Mouse (Mus musculus) CH12.LX (cell line): ENCODE results near the gene Btf3. TPM values are rescaled to one million over a fixed set of nuclear protein-coding genes. Genes with fewer than 3 reads are reported as not detected.

Experiments used
- DNase-seq: peaks from one replicate; pipeline ENCODE4 v3.0.0-alpha.2; 2013; ENCODE audit errors: extremely low read depth
- H3K27ac ChIP-seq: 2 replicates; pipeline ENCODE4 v1.5.1; 2012; ENCODE audit warnings: low read depth, mild to moderate bottlenecking, control low read depth, moderate library complexity; ENCODE audit not compliant: insufficient read depth
- H3K27me3 ChIP-seq: replicated peaks from 2 replicates; pipeline ENCODE3; 2012; ENCODE audit warnings: inconsistent platforms
- H3K36me3 ChIP-seq, 2 experiments: replicated peaks in 1 of 2; 2 replicates each; pipeline versions ENCODE3 to v1.6.1; 2012; ENCODE audit warnings: inconsistent platforms in 1 of 2, low read length in 1 of 2, mild to moderate bottlenecking in 1 of 2, mixed read lengths in 1 of 2, moderate library complexity in 1 of 2; ENCODE audit not compliant: control insufficient read depth in 1 of 2, insufficient read depth in 1 of 2
- H3K4me1 ChIP-seq, 2 experiments: 2 replicates each; pipeline ENCODE4 v1.6.1; 2012; ENCODE audit warnings: inconsistent platforms in 1 of 2, moderate library complexity in 1 of 2; ENCODE audit not compliant: insufficient read depth in 2 of 2, control insufficient read depth in 1 of 2
- H3K4me2 ChIP-seq: 2 replicates; pipeline ENCODE4 v1.6.1; 2012; ENCODE audit warnings: low read depth, mild to moderate bottlenecking, control low read depth; ENCODE audit not compliant: poor library complexity, insufficient read depth, severe bottlenecking
- H3K4me3 ChIP-seq, 3 experiments: fragments of 150-350 bp in 1 of 3; sonication (generic) in 1 of 3; replicated peaks in 1 of 3; 2 replicates each; pipeline versions ENCODE3 to v1.5.1; 2011 to 2012; ENCODE audit warnings: low read depth in 2 of 3, low read length in 2 of 3, mild to moderate bottlenecking in 2 of 3, moderate library complexity in 2 of 3, control low read depth in 1 of 3, improper control_type of control experiment in 1 of 3, inconsistent platforms in 1 of 3, mixed read lengths in 1 of 3; ENCODE audit not compliant: poor library complexity in 1 of 3
- H3K79me2 ChIP-seq: replicated peaks from 2 replicates; pipeline ENCODE4 v1.6.1; 2012; ENCODE audit warnings: mild to moderate bottlenecking, moderate library complexity; ENCODE audit not compliant: control insufficient read depth, poor library complexity, insufficient read depth, severe bottlenecking; ENCODE audit errors: extremely low read depth
- H3K9ac ChIP-seq: 2 replicates; pipeline ENCODE4 v1.6.1; 2012; ENCODE audit warnings: low read depth, mild to moderate bottlenecking, control low read depth, moderate library complexity; ENCODE audit not compliant: insufficient read depth
- H3K9me3 ChIP-seq: replicated peaks from 2 replicates; pipeline ENCODE3; 2012; ENCODE audit warnings: low read length, inconsistent platforms, mixed read lengths
- BHLHE40 ChIP-seq: IDR thresholded peaks from 2 replicates; pipeline ENCODE4 v1.6.1; 2011; ENCODE audit warnings: mild to moderate bottlenecking, low read depth, low read length, improper control_type of control experiment
- CTCF ChIP-seq, 2 experiments: IDR thresholded peaks in 1 of 2; conservative IDR thresholded peaks in 1 of 2; 2 replicates each; pipeline ENCODE4 v1.5.1; 2011 to 2012; ENCODE audit warnings: low read depth in 2 of 2, low read length in 2 of 2, improper control_type of control experiment in 1 of 2, inconsistent platforms in 1 of 2, mild to moderate bottlenecking in 1 of 2, moderate library complexity in 1 of 2
- ELF1 ChIP-seq: IDR thresholded peaks from 2 replicates; pipeline ENCODE4 v1.6.1; 2014; ENCODE audit warnings: low read depth, mild to moderate bottlenecking, inconsistent platforms, low read length, improper control_type of control experiment
- ETS1 ChIP-seq: conservative IDR thresholded peaks from 2 replicates; pipeline ENCODE4 v1.6.1; 2012; ENCODE audit warnings: low read depth, mild to moderate bottlenecking, inconsistent platforms, low read length, improper control_type of control experiment, moderate library complexity
- GABPA ChIP-seq: IDR thresholded peaks from 2 replicates; pipeline ENCODE4 v1.6.1; 2012; ENCODE audit warnings: low read depth, low read length, improper control_type of control experiment, inconsistent platforms; ENCODE audit not compliant: insufficient replicate concordance
- HCFC1 ChIP-seq: IDR thresholded peaks from 2 replicates; pipeline ENCODE4 v1.6.1; 2012; ENCODE audit warnings: low read depth, mild to moderate bottlenecking, inconsistent platforms, low read length, improper control_type of control experiment
- IRF4 ChIP-seq: IDR thresholded peaks from 2 replicates; pipeline ENCODE4 v1.6.1; 2014; ENCODE audit warnings: low read depth, mild to moderate bottlenecking, inconsistent platforms, low read length, improper control_type of control experiment
- KAT2A ChIP-seq: IDR thresholded peaks from 2 replicates; pipeline ENCODE4 v1.6.1; 2012; ENCODE audit warnings: low read length, improper control_type of control experiment, inconsistent platforms; ENCODE audit not compliant: insufficient replicate concordance
- MAX ChIP-seq: IDR thresholded peaks from 2 replicates; pipeline ENCODE4 v1.6.1; 2011; ENCODE audit warnings: low read length, improper control_type of control experiment
- MYC ChIP-seq: IDR thresholded peaks from 2 replicates; pipeline ENCODE4 v1.6.1; 2011; ENCODE audit warnings: low read depth, mild to moderate bottlenecking, improper control_type of control experiment, low read length
- NELFE ChIP-seq: IDR thresholded peaks from 2 replicates; pipeline ENCODE4 v1.6.1; 2011; ENCODE audit warnings: low read depth, low read length, improper control_type of control experiment
- RAD21 ChIP-seq: IDR thresholded peaks from 2 replicates; pipeline ENCODE4 v1.6.1; 2011; ENCODE audit warnings: low read depth, mild to moderate bottlenecking, low read length, improper control_type of control experiment, moderate library complexity
- SMC3 ChIP-seq: IDR thresholded peaks from 2 replicates; pipeline ENCODE4 v1.6.1; 2011; ENCODE audit warnings: low read depth, low read length, improper control_type of control experiment
- TBP ChIP-seq: conservative IDR thresholded peaks from 2 replicates; pipeline ENCODE4 v1.6.1; 2011; ENCODE audit warnings: low read depth, low read length, improper control_type of control experiment
- TCF12 ChIP-seq: IDR thresholded peaks from 2 replicates; pipeline ENCODE4 v1.6.1; 2014; ENCODE audit warnings: low read depth, mild to moderate bottlenecking, inconsistent platforms, low read length, improper control_type of control experiment
- USF1 ChIP-seq: IDR thresholded peaks from 2 replicates; pipeline ENCODE4 v1.6.1; 2014; ENCODE audit warnings: low read depth, mild to moderate bottlenecking, inconsistent platforms, low read length, improper control_type of control experiment
- dilution Hi-C: fragments of 300-500 bp; cut with MboI; formaldehyde crosslinking; loops from 2 replicates; pipeline ENCODE4 v1.14.3; 2020; ENCODE audit warnings: low sequenced_read_pairs; ENCODE audit not compliant: extremely low pct_unique_long_range_greater_than_20kb, extremely low pct_ligation_motif_present
- in situ Hi-C: fragments of 300-500 bp; cut with MboI; formaldehyde crosslinking; loops from 3 replicates; pipeline ENCODE4 v1.14.3; 2019; ENCODE audit warnings: low sequenced_read_pairs, low pct_ligation_motif_present, low pct_unique_long_range_greater_than_20kb, mixed read lengths
- polyA plus RNA-seq: library from polyadenylated mRNA; unstranded; fragments of >175 nt; gene quantifications from 2 replicates; pipeline ENCODE4 v1.2.1, GENCODE M21; 2012; ENCODE audit warnings: low read depth; ENCODE audit not compliant: insufficient read length
- total RNA-seq, 2 experiments: library from RNA; depleted of rRNA; stranded (reverse); fragments of 300-350 nt in 1 of 2; fragments of >200 nt in 1 of 2; gene quantifications; 2 replicates each; pipeline ENCODE4 v1.2.3; 2012 to 2014

Gene Btf3
- total and polyA plus RNA-seq, 3 experiments = 1,038 to 1,568 (median 1,367) TPM

- Histone ChIP-seq H3K79me2 (no peaks in the 10 kb centered on the region), H3K27me3 (no peaks in the 10 kb centered on the region)
Measured at GRCm38 (mm10) chr13:98277501-98277900, 39.3 kb downstream of the Btf3 start.

GRCm38 (mm10) chr13:98276253-98276652, 40.6 kb downstream of the Btf3 start:
- dilution Hi-C loops (no loop called here), in situ Hi-C loops (no loop called here)
- Histone ChIP-seq H3K4me1 (peaks cover 20% of the 10 kb centered on the region in 2 experiments), H3K27ac (no peak overlapping the region)
- DNase-seq = no peak
- TF ChIP-seq GABPA = no peak
- TF ChIP-seq NELFE = no peak
- TF ChIP-seq TCF12 = no peak
- no peak for TF ChIP-seq USF1
- no peak for TF ChIP-seq IRF4
- TF ChIP-seq HCFC1 = no peak
- TF ChIP-seq ELF1 = no peak
- peak; percentile 77 for TF ChIP-seq BHLHE40
- TF ChIP-seq MAX = no peak
- TF ChIP-seq, all 38 proteins: peak for 1
- no peaks in the 10 kb centered on the region for H3K9me3 ChIP-seq
- H3K27me3 ChIP-seq = no peaks in the 10 kb centered on the region
- H3K4me2 ChIP-seq = no peak overlapping the region
- H3K9ac ChIP-seq = no peak overlapping the region
- H3K36me3 ChIP-seq = peaks cover 24 to 48% of the 10 kb centered on the region in 2 experiments
- H3K4me3 ChIP-seq = no peak overlapping the region
- no peaks in the 10 kb centered on the region for H3K79me2 ChIP-seq

More at GRCm38 (mm10) chr13:98277501-98277900, 39.3 kb downstream of the Btf3 start:
- no peak for DNase-seq
- Histone ChIP-seq H3K4me1 (peaks cover 20 to 21% of the 10 kb centered on the region in 2 experiments), H3K9ac (no peak overlapping the region), H3K9me3 (no peaks in the 10 kb centered on the region), H3K4me3 (no peak overlapping the region), H3K27ac (no peak overlapping the region), H3K36me3 (peaks cover 14 to 37% of the 10 kb centered on the region in 2 experiments), H3K4me2 (peak overlapping the region; percentile 6; the same call in 1 of the 2 replicates)
- in situ Hi-C loops (no loop called here), dilution Hi-C loops (no loop called here)
- peak; percentile 54; the same call in 1 of the 2 replicates for TF ChIP-seq MYC
- no peak for TF ChIP-seq ELF1
- TF ChIP-seq CTCF (conservative IDR thresholded peaks at IDR 0.05 in 1 of 2, IDR thresholded peaks at IDR 0.05 in 1 of 2; ENCODE audit: low read depth in 2 of 2, low read length in 2 of 2) = peak in 1 of 2 experiments; percentile 67; a peak in 2 of 4 replicates
- peak; percentile 29 for TF ChIP-seq SMC3
- TF ChIP-seq TBP = no peak

GRCm38 (mm10) chr13:98275646-98276045, 41.2 kb downstream of the Btf3 start:
- H3K4me3 ChIP-seq = no peak overlapping the region
- no peaks in the 10 kb centered on the region for H3K27me3 ChIP-seq
- no peaks in the 10 kb centered on the region for H3K9me3 ChIP-seq
- in situ Hi-C loops = no loop called here
- peaks cover 28 to 54% of the 10 kb centered on the region in 2 experiments for H3K36me3 ChIP-seq
- dilution Hi-C loops = no loop called here
- peak; percentile 45 for DNase-seq
- H3K4me1 ChIP-seq = peaks cover 14 to 15% of the 10 kb centered on the region in 2 experiments; a peak in 3 of 4 replicates
- peak; percentile 27; the same call in 1 of the 2 replicates for TF ChIP-seq ETS1
- no peak for TF ChIP-seq RAD21
- no peak for TF ChIP-seq KAT2A
- no peak overlapping the region for H3K4me2 ChIP-seq
- no peak overlapping the region for H3K27ac ChIP-seq
- H3K9ac ChIP-seq = no peak overlapping the region
- no peaks in the 10 kb centered on the region for H3K79me2 ChIP-seq
